In the genomic region with DNA sequence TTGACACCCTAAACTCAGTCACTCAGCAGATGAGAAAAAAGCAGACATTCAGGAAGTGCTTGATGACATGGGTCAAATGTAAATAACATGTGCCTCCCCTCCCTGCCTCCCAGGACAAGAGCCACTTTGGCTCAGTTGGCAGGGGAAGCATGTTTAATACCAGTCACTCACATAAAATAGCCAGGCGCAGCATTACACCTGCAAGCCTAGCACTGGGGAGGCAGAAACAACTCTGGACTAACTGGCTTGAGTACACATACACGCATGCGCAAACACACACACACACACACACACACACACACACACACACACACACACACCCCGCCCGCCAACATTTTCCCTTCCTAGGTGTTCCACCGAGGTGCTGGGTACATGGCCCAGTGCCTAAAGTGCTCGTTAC, we compare ENCODE assay signal across 5 mouse cellular contexts. TPM values are rescaled to one million over a fixed set of nuclear protein-coding genes. Genes with fewer than 3 reads are reported as not detected.
DNase-seq lines count a peak whose midpoint lies in the region; ATAC-seq and TF ChIP-seq lines count a peak whose summit lies in the region.
"Not testable (repeated sequence)": the region's sequence is repeated elsewhere in the genome, so short reads cannot be mapped to it uniquely, and the experiment has no call there.

No protein-coding gene starts in this region.

- not testable (repeated sequence) for TF ChIP-seq CTCF in liver, postnatal 0 days (IDR thresholded peaks at IDR 0.05; ENCODE audit: low read depth); lung, postnatal 0 days (IDR thresholded peaks at IDR 0.05); stomach, postnatal 0 days (IDR thresholded peaks at IDR 0.05; ENCODE audit: low read depth)

- not testable (repeated sequence) for H3K4me1 ChIP-seq in liver, postnatal 0 days (ENCODE audit: insufficient read depth); lung, postnatal 0 days (ENCODE audit: insufficient read depth, low read depth, low read length); stomach, postnatal 0 days (replicated peaks; ENCODE audit: control insufficient read depth, insufficient read depth)

- peak; percentile 14 for ATAC-seq in liver, postnatal 0 days
- peak; percentile 4; the same call in 1 of the 2 replicates for ATAC-seq in lung, postnatal 0 days
- peak; percentile 1; the same call in 1 of the 2 replicates for ATAC-seq in stomach, postnatal 0 days (ENCODE audit: low FRiP score, low TSS enrichment)

- DNase-seq in liver, postnatal 0 days, result not testable (repeated sequence)
- DNase-seq in lung, postnatal 0 days (ENCODE audit: low spot score), result peak; percentile 60
- DNase-seq in lung, postnatal 10 days, result peak; percentile 5
- peak; percentile 18 for DNase-seq in lung, postnatal 36 days
- peak; percentile 71 for DNase-seq in stomach, postnatal 0 days (ENCODE audit: low spot score)

- H3K9ac ChIP-seq in liver, postnatal 0 days (replicated peaks); lung, postnatal 0 days (replicated peaks; ENCODE audit: low read depth); stomach, postnatal 0 days (ENCODE audit: low read length): not testable (repeated sequence)

- not testable (repeated sequence) for H3K27ac ChIP-seq in liver, postnatal 0 days (ENCODE audit: low read depth); lung, postnatal 0 days (ENCODE audit: low read length); stomach, postnatal 0 days (replicated peaks)

- H3K36me3 ChIP-seq in liver, postnatal 0 days (replicated peaks; ENCODE audit: insufficient read depth, low read length); lung, postnatal 0 days (ENCODE audit: insufficient read depth, low read length); stomach, postnatal 0 days (ENCODE audit: control insufficient read depth, insufficient read depth, low read length): not testable (repeated sequence)

- H3K4me2 ChIP-seq in liver, postnatal 0 days (ENCODE audit: low read depth, low read length); lung, postnatal 0 days (replicated peaks; ENCODE audit: low read depth, low read length); stomach, postnatal 0 days (replicated peaks; ENCODE audit: low read depth): not testable (repeated sequence)

- not testable (repeated sequence) for H3K9me3 ChIP-seq in liver, postnatal 0 days (ENCODE audit: low read length); lung, postnatal 0 days (ENCODE audit: low read length); stomach, postnatal 0 days (ENCODE audit: control insufficient read depth, low read length)

- WGBS in liver, postnatal 0 days (ENCODE audit: insufficient replicate concordance), result 82% methylated on average over 3 of the region's 7 CpGs
- 54% methylated on average over 5 of the region's 7 CpGs for WGBS in lung, postnatal 0 days
- WGBS in stomach, postnatal 0 days, result 59% methylated on average over 5 of the region's 7 CpGs

- TF ChIP-seq EP300 in liver, postnatal 0 days (IDR thresholded peaks at IDR 0.05; ENCODE audit: low read depth); lung, postnatal 0 days (IDR thresholded peaks at IDR 0.05); stomach, postnatal 0 days (optimal IDR thresholded peaks at IDR 0.05): not testable (repeated sequence)

- not testable (repeated sequence) for H3K27me3 ChIP-seq in liver, postnatal 0 days (ENCODE audit: insufficient read depth, low read length); lung, postnatal 0 days (replicated peaks; ENCODE audit: insufficient read depth, low read length); stomach, postnatal 0 days (ENCODE audit: control insufficient read depth, insufficient read depth, low read length)

- H3K4me3 ChIP-seq in liver, postnatal 0 days (ENCODE audit: low read depth, low read length); lung, postnatal 0 days (ENCODE audit: low read depth, low read length); stomach, postnatal 0 days (ENCODE audit: low read depth, low read length): not testable (repeated sequence)

RNA-seq across cellular contexts. Expression of a gene that starts 40.8 kb away (rescaled TPM):
- polyA plus RNA-seq in liver, postnatal 0 days (2015; fragmentation: Nextera tagmentation; extraction: Ambion mirVana), result 164 and 165 TPM in 2 replicates
- polyA plus RNA-seq in lung, postnatal 0 days (2015; fragmentation: Nextera tagmentation; extraction: Ambion mirVana), result 537 and 571 TPM in 2 replicates
- polyA plus RNA-seq in stomach, postnatal 0 days (2015; fragmentation: Nextera tagmentation; extraction: Ambion mirVana), result 477 and 484 TPM in 2 replicates
